Mouse (Mus musculus) left cerebral cortex, adult 18-20 months (tissue): ENCODE data around the gene P4ha1. TPM values are rescaled to one million over a fixed set of nuclear protein-coding genes. Genes with fewer than 3 reads are reported as not detected.
"Not testable (repeated sequence)": the region's sequence is repeated elsewhere in the genome, so short reads cannot be mapped to it uniquely, and the experiment has no call there.

Source experiments
- DNase-seq, 2 experiments: peaks; one replicate each; pipeline ENCODE4 v3.0.0; 2021 to 2022; ENCODE audit warnings: low spot score in 2 of 2, mixed read lengths in 1 of 2
- long read RNA-seq, 2 experiments: library from polyadenylated mRNA; stranded (forward); transcript quantifications; one replicate each; pipeline ENCODE4 v2.0.0; 2021
- total RNA-seq, 2 experiments: library from RNA; stranded (reverse); gene quantifications; 2 replicates each; pipeline ENCODE4 v1.2.3; 2021

The P4ha1 gene
- total RNA-seq = 10 to 100 TPM; 44.8 to 49.7 TPM
- long read RNA-seq, experiment 1, full-length matches to known transcripts = 73 of 91 reads
- long read RNA-seq, experiment 1, partial matches to known transcripts = 12 of 91 reads
- long read RNA-seq, experiment 1, other reads (novel, unspliced or antisense) = 6 of 91 reads
- long read RNA-seq, experiment 2, full-length matches to known transcripts = 35 of 42 reads
- long read RNA-seq, experiment 2, partial matches to known transcripts = 2 of 42 reads
- long read RNA-seq, experiment 2, other reads (novel, unspliced or antisense) = 5 of 42 reads

DNA sequence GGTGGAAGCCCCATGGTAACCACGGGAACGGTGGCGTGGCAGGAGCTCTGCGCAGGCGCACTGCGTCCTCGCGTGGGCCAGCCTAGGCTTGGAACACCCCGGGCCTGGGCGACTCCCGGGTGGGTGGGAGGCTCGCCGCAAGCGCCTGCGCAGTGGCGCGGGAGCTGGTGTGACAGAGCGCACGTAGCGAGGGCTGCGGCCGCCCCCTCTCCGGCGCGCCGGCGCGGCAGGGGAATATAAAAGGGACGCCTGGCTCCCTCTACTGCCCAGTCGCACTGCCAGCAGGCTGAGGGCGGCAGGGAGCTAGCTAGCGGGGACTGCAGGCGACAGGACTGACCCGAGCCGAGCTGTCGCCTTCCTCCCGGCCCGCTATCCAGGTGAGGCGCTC, at the start of gene P4ha1:
P4ha1 (plus strand) TSS at position 197 of the 388 bp plus-strand sequence.
- peak; percentile 100 for DNase-seq

DNA sequence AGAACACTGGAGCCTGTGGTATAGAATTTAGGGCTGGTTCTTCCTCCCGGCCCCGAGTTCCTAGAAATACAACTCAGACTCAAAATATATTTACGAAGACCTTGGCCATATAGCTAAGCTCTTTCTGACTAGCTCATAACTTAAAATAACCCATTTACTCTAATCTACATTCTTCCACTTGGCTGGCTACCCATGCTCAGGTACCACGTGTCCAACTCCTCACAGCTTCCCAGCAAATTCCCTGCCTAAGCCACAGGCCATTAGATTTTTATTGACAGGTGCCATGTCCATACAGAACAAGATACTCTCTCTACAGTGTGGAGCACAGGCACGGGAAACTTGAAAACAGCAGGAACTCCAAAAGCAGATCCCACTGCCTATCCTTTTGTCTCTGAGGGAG, 47.4 kb upstream of the P4ha1 start:
- no peak for DNase-seq

DNA sequence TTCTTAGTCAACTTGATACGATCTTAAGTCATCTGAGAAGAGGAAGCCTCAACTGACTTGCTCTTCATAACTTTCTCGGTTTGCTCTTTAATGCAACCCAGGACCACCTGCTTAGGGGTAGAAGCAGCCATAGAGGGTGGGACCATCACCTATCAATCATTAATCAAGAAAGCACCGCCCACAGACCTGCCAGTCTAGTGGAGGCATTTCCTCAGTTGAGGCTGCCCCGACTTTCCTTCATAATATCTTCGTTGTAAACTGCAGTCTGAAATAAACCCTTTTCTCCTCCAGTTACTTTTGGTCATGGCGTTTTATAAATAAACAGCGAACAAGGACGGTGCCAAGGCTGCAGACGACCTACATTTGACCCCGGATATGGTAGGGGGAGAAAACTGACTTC, 46.0 kb upstream of the P4ha1 start:
- DNase-seq = no peak

DNA sequence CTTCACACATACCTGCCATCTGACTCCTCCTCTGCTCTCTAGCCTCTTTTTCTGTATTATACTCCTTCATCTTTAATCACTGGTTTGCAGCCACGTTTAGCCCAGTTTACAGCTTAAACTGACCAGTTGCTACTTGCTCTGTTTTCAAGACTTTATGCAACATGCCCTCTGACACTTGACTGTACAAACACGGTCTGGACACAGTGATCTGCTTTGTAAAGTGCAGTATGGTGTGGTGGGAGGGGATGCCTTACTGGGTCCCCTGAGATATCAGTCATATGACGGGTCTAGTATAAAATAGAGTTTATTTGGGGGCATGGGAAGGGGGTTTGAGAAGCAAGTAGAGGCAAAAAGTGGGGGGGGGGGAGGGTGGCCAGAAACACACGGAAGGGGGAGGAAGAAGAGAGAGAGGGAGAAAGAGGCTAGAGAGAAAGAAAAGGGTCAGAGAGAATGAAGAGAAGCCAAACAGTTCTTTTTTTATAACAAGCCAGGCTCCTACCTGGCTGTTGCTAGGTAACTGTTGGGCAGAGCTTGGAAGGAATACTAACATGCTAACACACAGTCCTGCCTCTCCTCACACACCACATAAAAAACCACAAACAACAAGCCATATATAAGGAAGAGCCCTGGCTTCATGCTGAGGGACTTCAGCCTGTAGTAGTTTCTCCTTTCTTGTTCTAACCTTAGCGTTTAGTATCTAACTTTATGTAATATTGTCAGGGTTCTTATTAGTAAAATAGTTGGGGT, 45.2 kb upstream of the P4ha1 start:
- DNase-seq = no peak

DNA sequence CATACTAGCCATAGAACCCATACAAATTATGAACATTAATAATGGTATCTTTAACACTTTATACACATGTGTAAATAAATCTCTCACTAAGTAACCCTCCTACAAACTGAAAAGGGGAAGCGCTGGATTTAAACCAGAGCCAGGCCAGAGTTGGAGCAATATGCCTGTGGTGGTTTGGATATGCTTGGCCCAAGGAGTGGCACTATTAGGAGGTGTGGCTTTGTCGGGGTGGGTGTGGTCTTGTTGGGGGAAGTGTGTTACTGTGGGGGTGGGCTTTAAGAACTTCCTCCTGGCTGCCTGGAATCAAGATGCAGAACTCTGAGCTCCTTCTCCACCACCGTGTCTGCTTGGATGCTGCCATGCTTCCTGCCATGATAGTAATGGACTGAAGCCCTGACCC, 39.9 kb upstream of the P4ha1 start:
- DNase-seq = no peak

DNA sequence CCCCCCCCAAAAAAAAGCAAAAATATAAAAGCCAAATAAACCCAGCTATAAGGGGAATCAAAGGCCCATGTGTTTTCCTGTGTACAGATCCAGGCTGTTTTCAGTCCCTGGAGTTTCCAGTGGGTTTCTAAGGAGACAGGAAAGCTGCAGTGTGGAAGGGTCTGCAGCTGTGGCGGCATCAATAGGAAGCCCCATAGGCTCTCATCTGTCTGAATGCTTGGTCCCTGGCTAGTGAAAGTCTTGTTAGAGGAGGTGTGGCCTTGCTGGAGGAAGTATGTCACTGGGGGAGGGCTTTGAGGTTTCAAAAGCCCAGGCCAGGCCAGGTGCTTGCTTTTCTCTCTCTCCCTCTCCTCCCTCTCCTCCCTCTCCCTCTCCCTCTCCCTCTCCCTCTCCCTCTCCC, 39.3 kb upstream of the P4ha1 start:
- DNase-seq = no peak

DNA sequence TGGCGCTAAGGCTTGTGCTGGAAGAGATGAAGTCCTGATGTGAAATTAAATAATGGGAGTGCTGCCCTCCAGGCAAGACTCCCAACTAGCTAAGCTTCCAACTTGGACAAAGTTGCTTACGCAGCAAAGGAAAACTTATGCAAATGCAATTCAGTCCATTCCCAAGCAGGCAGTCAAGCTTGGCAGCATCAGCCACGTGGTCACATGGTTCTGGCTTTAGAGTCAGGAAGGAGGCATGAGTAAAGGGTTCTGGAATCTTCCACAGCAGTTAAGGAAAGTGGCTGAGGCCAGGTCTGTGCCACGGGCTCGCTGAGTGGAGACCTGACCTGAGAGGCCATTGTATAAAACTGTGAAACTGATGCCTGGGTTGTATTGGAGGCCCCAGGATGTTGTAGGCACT, 37.6 kb upstream of the P4ha1 start:
- DNase-seq = no peak

DNA sequence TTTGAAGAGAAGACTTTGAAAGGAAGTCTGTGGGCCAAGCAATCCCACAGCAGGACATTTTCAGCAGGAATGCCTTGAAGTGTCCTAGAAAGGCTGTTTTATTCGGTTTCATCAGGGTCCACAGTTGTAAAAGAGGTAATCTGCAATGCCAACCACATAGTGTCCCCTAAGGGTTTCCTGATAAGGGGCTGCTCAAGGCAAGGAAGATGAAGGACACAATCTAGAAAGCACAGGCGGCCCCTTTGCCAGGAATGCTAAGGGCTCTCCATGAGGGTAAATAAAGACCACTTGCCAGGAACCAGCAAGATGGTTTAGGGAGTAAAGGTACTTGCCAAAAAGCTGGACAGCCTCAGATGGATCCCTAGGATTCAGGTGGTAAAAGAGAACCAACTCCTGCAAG, 35.8 kb upstream of the P4ha1 start:
- no peak for DNase-seq

DNA sequence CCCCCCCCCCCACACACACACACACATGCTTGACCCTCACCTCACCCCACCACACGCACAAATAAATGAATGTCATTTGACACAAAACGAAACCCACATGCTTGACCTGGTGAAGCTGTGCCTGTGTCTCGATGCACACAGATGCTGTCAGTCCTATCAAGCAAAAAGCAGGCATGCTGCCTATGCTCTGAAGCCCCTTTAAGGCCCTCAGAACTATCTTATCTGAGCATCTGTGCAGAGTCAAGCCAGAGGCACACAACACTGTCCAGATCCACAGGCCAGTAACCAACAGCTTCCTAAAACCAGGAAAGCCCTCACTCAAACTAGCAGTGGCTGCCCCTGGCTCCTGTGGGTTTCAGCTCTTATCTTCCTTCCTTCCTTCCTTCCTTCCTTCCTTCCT, 35.4 kb upstream of the P4ha1 start:
- no peak for DNase-seq

DNA sequence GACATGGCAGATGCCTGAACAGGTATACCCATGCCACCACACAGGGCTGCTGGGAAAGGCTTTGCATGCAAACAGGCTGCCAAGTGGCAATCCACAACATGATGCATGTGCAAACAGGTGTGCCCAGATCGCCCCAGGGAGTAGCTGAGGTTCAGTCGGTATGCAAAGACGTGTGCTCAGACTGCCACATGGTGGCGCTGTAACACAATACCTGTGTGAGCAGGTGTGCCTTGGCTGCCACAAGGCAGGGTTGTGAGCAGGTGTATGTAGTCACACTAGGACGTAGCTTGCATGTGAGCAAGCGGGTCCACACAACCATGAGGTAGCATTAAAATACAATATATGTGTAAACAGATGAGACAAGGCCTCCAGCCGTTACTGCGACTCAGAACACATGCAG, 34.0 kb upstream of the P4ha1 start:
- DNase-seq = no peak

DNA sequence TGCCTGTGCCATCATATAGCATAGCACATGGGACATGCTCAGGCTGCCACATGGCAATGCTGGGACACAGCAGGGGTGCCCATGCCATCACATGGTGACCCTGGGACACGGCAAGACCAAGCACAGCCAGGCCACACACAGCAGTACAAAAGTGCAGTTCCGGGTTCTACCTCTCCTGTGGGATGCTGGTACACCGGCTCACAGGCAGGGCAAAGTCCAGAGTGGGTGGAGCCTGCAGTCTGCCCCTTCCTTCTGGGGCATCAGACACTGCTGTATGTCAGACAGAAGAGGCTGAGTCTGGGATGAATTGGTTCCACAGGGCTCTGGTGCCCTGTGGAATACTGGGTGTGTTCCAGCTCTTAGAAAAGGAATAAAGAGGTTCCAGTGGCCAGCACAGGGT, 31.6 kb upstream of the P4ha1 start:
- no peak for DNase-seq

DNA sequence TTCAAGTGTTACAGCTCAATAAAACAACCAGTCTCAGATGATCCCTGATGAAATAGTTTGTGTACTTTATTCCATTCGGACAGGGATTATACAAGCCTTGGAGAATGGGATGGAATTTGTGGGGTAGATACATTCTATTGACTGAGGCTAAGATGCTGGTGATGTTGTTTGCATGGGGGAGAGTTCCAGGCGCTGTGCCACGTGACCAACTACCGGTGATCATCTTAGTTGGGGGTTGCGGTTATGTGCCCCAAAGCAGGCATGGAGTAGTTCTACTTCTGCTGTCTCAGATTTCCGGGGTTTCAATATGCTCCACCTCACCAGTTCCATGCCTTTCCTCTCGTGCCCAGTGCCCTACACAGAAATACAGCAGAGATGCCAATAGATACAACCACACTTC, 31.0 kb upstream of the P4ha1 start:
- DNase-seq = no peak

DNA sequence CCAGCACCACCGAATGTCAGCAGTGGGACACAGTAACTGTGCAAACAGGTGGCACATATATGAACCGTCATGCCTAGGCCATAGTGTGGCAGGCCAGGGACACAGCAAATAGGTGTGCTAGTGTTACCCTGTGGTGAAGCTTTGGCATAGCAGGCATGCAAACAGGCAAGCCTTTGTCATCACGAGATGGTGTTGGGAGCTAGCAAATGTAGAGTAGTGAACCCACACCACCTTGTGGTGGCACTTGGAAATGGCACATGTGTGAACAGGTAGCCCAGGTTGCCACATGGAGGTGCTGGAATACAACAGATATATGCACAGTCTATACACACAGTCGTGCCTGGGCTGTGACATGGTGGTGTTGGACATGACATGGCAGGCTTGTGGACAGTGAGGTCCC, 30.5 kb upstream of the P4ha1 start:
- DNase-seq = peak; percentile 85 to 87

DNA sequence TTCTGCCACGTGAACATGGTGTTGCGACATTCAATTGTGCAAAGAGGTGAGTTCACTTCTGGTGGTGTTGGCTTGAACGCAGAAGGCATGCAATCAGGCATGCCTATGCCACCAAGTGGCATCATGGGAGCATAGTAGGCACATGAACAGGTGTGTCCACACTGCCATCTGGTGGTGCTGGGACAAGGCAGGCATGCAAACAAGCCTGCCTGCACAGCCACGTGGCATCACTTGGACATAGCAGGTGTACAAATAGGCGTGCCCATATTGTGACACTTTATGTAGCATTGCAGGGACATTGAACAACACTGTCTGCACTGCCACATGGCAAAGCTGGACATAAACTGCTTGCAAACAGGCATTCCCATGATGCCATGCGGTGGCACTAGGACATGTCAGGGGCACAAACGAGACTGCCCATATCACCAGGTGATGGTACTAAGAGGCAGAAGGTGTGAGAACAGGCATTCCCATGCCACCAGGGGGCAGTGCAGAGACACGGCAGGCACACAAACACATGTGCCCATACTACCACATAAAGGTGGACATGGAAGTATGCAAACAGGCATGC, 27.8 kb upstream of the P4ha1 start:
- DNase-seq = peak; percentile 52 to 66

DNA sequence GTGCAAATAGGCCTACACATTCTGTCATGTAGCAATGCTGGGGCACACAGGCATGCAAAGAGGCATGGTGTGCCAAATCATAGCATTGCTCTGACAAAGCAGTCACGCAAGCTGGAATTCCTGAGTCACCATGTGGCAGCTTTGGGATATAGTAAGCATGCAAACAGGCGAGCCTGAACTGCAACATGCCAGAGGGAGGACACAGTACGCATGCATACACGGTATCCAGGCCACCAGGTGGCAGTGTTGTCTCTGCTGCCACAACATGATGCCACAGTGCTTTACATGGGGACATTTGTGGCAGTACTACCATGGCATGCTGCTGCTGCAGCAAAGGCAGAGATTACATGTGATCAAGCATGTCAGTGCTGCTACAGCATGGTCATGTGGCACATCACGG, 26.8 kb upstream of the P4ha1 start:
- DNase-seq = peak; percentile 80 to 85

DNA sequence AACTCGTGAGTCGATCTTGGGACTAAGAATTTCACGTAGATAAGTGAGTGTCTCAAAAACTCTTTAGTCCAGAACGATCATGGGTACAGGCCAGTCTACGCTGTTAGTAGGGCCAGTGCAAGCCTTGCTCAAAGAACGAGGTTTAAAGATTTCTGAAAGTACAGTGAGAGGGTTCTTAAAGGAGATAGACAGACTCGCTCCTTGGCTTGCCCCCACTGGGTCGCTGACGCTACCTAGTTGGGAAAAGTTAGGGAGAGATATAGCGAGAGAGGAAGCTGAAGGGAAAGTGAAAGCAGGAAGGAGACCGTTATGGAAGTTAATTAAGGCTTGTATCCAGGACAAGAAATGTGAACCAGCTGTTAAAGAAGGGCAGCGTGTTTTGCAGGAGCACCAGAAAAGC, 20.4 kb upstream of the P4ha1 start:
- DNase-seq = not testable (repeated sequence)

DNA sequence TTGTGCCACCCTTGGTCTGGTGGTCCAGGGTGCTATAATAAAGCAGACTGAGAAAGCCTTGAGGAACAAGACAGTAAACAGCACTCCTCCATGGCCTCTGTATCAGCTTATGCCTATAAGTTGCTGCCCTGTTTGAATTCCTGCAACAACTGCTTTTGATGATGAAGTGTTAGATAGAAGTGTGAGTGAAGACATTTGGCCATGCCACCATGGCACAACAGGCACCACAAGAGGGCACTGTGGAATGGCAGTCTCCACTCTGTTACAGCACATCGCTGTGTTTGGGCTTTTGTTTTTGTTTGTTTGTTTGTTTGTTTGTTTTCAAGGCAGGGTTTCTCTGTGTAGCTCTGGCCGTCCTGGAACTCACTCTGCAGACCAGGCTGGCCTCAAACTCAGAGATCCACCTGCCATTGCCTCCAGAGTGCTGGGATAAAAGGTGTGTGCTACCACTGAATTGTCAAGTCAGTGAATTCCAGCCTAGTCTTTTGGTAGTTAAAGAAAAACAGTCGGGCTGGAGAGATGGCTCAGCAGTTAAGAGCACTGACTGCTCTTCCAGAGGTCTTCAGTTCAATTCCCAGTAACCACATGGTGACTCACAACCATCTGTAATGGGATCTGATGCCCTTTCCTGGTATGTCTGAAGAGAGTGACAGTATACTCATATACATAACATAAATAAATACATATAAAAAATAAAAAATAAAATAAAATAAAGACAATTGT, 13.9 kb upstream of the P4ha1 start:
- peak; percentile 46 to 70 for DNase-seq

DNA sequence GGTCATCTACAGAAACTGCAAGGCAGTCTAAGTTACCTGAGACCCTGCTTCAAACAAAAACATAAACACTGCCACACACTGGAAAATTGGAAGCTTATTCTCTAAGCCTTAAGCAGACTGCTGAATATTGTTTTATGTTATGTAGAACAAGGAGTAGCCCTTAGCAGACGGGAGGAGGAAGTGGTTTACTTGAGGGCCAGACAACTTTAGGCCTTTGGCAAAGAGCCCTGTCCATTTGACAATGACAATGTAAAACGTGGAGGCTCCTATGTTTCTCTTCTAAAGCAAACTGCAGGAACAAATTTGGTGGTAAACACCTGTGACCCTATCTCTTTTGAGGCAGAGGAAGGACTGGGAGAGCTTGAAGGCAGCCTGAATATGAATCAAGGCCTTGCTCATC, 13.0 kb upstream of the P4ha1 start:
- no peak for DNase-seq

DNA sequence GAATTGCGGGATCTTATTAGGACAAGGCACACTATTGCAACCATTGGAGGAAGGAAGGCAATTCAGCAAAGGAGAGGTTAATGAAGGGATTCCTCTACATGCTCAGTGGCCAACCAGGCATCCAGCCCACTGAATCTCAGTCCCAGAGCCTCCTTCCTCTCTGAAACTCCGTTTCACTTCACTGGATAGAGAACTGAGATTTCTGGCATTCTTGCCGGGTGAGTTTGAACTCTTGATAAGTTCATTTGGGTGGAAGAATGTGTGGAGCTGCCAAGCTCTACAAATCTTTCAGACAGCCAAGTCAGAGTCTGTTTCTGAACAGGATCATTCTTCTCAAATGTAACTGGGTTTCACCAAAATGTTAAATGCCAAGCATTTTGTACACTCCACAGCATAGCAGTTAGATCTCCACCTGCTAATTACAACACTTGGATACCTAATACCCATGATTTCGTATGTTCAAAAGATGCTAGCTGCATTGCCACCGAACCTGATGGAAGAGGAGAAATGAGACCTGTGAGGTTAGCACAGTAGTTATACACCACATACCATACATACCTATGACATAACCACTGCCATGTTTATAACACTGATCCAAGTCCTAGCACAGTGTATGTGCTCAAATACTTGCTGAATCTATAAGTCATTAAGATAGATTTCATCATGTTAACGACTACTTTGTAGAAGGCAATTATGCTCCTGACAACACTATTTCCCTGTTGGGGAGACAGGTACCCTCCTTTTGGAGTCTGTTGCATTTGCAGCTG, 12.2 kb upstream of the P4ha1 start:
- DNase-seq = no peak

DNA sequence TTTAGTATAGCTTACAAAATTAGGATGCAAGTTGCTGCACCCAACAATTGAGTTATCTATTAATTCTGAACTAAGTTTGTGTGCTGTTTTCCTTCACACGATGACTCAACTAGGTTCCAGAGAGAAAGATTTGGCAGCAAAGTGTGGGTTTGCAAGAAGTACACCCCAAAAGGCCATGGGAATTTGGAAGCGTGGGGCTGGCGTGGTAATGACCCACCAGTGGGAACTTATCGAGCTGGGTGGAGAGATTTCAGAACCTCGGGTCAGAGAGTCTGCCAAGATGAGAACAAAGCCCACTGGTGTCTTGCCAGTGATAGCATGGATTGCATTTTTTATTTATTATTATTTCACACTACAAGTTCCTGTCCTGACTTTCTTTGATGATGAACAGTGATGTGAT, 11.2 kb upstream of the P4ha1 start:
- no peak for DNase-seq

DNA sequence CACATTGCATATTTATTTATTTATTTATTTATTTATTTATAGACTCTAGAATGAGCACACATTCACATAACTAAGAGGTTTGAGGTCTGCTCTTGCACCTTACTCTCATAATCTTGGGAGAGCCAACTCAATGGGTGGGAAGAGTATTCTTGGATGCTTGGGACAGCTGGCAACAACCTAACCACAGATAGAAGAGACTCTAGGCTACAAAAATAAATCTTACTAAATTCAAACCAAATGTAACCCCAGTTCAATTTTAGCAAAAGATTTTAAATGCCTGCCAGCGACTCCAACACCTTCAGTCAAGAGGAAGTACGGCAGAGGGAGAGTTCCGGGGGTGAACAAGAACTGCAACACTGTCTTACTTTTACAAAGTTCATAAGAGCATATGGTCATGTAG, 2.0 kb upstream of the P4ha1 start:
- peak; percentile 8 to 24 for DNase-seq
